8 mouse cellular contexts compared by ENCODE assay signal in the genomic region with DNA sequence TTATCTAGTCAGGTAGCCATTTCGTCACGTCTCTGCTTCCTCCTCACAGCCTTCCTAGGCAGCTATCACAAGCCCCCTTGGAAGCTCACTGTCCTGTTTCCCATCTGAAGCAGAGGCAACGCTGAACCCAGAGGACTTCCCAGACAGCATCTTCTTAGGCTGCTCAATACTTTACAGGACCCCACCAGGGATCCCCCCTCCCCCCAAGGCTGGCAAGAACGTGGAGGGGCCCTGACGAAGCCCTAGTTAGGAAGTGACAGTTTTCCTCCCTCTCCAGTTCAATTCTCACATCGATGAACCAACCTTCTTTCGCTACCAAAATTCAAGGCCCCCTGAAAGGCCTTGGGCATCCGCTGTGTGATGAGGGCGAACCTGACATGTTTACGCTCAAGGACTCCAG. TPM values are rescaled to one million over a fixed set of nuclear protein-coding genes. Genes with fewer than 3 reads are reported as not detected.
DNase-seq lines count a peak whose midpoint lies in the region; ATAC-seq and TF ChIP-seq lines count a peak whose summit lies in the region.

No protein-coding gene starts in this region.

- no peaks in the 10 kb centered on the region for H3K9me3 ChIP-seq in intestine, embryonic 14.5 days (ENCODE audit: control insufficient read depth, low read length)
- H3K9me3 ChIP-seq in lung, embryonic 14.5 days (ENCODE audit: low read depth, low read length) = no peaks in the 10 kb centered on the region
- no peaks in the 10 kb centered on the region for H3K9me3 ChIP-seq in stomach, embryonic 15.5 days

- whole genome bisulfite sequencing in intestine, embryonic 14.5 days = under 1% methylated on average over 10 of the region's 10 CpGs
- under 1% methylated on average over 10 of the region's 10 CpGs for WGBS in lung, embryonic 14.5 days
- 1% methylated on average over 10 of the region's 10 CpGs for WGBS in stomach, embryonic 15.5 days

- H3K27me3 ChIP-seq in intestine, embryonic 14.5 days (replicated peaks; ENCODE audit: control insufficient read depth, insufficient read depth, low read length) = no peaks in the 10 kb centered on the region
- no peaks in the 10 kb centered on the region for H3K27me3 ChIP-seq in lung, embryonic 14.5 days (ENCODE audit: insufficient read depth, low read length)
- H3K27me3 ChIP-seq in stomach, embryonic 15.5 days (replicated peaks) = no peaks in the 10 kb centered on the region

- DNase-seq in layer of hippocampus, adult 2 months (ENCODE audit: low spot score in 2 of 2) = no peak
- no peak for DNase-seq in layer of hippocampus, postnatal 10 days (ENCODE audit: low spot score in 2 of 2)
- peak; percentile 3 to 7 for DNase-seq in adrenal gland, postnatal 4 days (ENCODE audit: low spot score in 2 of 2)
- DNase-seq in intestine, embryonic 14.5 days (ENCODE audit: low spot score) = no peak
- peak; percentile 23 for DNase-seq in lung, embryonic 14.5 days
- DNase-seq in c-Kit-positive CD71-positive TER-119-positive erythroid progenitor cells, embryonic 14.5 days (ENCODE audit: low spot score) = no peak

- peaks cover 3% of the 10 kb centered on the region; the same call in 1 of the 2 replicates for H3K4me1 ChIP-seq in intestine, embryonic 14.5 days (replicated peaks; ENCODE audit: control insufficient read depth, insufficient read depth, low read length)
- no peaks in the 10 kb centered on the region for H3K4me1 ChIP-seq in lung, embryonic 14.5 days (ENCODE audit: insufficient read depth)
- H3K4me1 ChIP-seq in stomach, embryonic 15.5 days = no peaks in the 10 kb centered on the region

- peak overlapping the region; percentile 90 for H3K9ac ChIP-seq in intestine, embryonic 14.5 days (ENCODE audit: low read length)
- peak overlapping the region; percentile 94 for H3K9ac ChIP-seq in lung, embryonic 14.5 days
- peak overlapping the region; percentile 65 for H3K9ac ChIP-seq in stomach, embryonic 15.5 days

- TF ChIP-seq CTCF in layer of hippocampus, adult 2 months (conservative IDR thresholded peaks at IDR 0.05) = no peak
- no peak for TF ChIP-seq CTCF in lung, embryonic 14.5 days (IDR thresholded peaks at IDR 0.05; ENCODE audit: low read depth)

- peak; percentile 36 for ATAC-seq in erythroblast, adult 5-6 weeks (replicated peaks; ENCODE audit: low FRiP score, poor library complexity, severe bottlenecking)
- peak; percentile 22; the same call in 1 of the 2 replicates for ATAC-seq in intestine, embryonic 14.5 days (replicated peaks; ENCODE audit: low FRiP score, low TSS enrichment, low read depth)
- peak; percentile 38; the same call in 1 of the 2 replicates for ATAC-seq in lung, embryonic 14.5 days (ENCODE audit: insufficient read depth)
- ATAC-seq in stomach, embryonic 15.5 days (ENCODE audit: insufficient read depth, low FRiP score, low read depth) = peak; percentile 11; the same call in 1 of the 2 replicates

- peak overlapping the region; percentile 79 for H3K4me2 ChIP-seq in intestine, embryonic 14.5 days (ENCODE audit: low read length)
- H3K4me2 ChIP-seq in lung, embryonic 14.5 days = peak overlapping the region; percentile 70
- peak overlapping the region; percentile 86 for H3K4me2 ChIP-seq in stomach, embryonic 15.5 days

- no peaks in the 10 kb centered on the region for H3K36me3 ChIP-seq in intestine, embryonic 14.5 days (ENCODE audit: control insufficient read depth, insufficient read depth, low read length)
- no peaks in the 10 kb centered on the region for H3K36me3 ChIP-seq in lung, embryonic 14.5 days (ENCODE audit: insufficient read depth)
- H3K36me3 ChIP-seq in stomach, embryonic 15.5 days = no peaks in the 10 kb centered on the region

- peak overlapping the region; percentile 94 for H3K27ac ChIP-seq in layer of hippocampus, adult 2 months
- H3K27ac ChIP-seq in intestine, embryonic 14.5 days (ENCODE audit: low read depth) = peak overlapping the region; percentile 73
- peak overlapping the region; percentile 86 for H3K27ac ChIP-seq in lung, embryonic 14.5 days (ENCODE audit: low read depth)
- peak overlapping the region; percentile 84 for H3K27ac ChIP-seq in stomach, embryonic 15.5 days

- peak overlapping the region; percentile 95 for H3K4me3 ChIP-seq in layer of hippocampus, adult 2 months
- peak overlapping the region; percentile 95 for H3K4me3 ChIP-seq in intestine, embryonic 14.5 days (ENCODE audit: low read depth, low read length)
- H3K4me3 ChIP-seq in lung, embryonic 14.5 days (ENCODE audit: low read depth, low read length) = peak overlapping the region; percentile 82
- peak overlapping the region; percentile 98 for H3K4me3 ChIP-seq in stomach, embryonic 15.5 days (replicated peaks)

RNA-seq across cellular contexts. Expression of a gene that starts 0.5 kb away (rescaled TPM):
- under 1 TPM; 0.87 to 0.98 TPM for total RNA-seq in layer of hippocampus, adult 2 months (2021)
- 1 to 10 TPM; 1.2 to 1.6 TPM for total RNA-seq in layer of hippocampus, postnatal 10 days (2021)
- total RNA-seq in adrenal gland, postnatal 4 days (2021) = 1 to 10 TPM in 1 of 2 experiments, under 1 TPM in 1; 0.92 to 1.3 TPM
- not detected in 2 replicates for total RNA-seq in erythroblast, adult 5-6 weeks (2015; ENCODE audit: low replicate concordance)
- not detected in 2 replicates for total RNA-seq in erythroblast, adult 5-6 weeks (2017; ENCODE audit: low replicate concordance)
- polyA plus RNA-seq in intestine, embryonic 14.5 days (2014; fragmentation: Nextera tagmentation; extraction: Ambion mirVana) = 0.83 and 1.0 TPM in 2 replicates
- polyA plus RNA-seq in lung, embryonic 14.5 days (2014; fragmentation: Nextera tagmentation; extraction: Ambion mirVana) = 0.99 and 1.3 TPM in 2 replicates
- 0.85 and 0.88 TPM in 2 replicates for polyA plus RNA-seq in stomach, embryonic 15.5 days (2015; fragmentation: Nextera tagmentation; extraction: Ambion mirVana)

RNA-seq across cellular contexts. Expression of a gene that starts 0.6 kb away (rescaled TPM):
- 10 to 100 TPM; 27.8 to 30.1 TPM for total RNA-seq in layer of hippocampus, adult 2 months (2021)
- 10 to 100 TPM; 30.1 to 32.1 TPM for total RNA-seq in layer of hippocampus, postnatal 10 days (2021)
- total RNA-seq in adrenal gland, postnatal 4 days (2021) = 10 to 100 TPM; 30.4 to 33.0 TPM
- 6.3 and 7.1 TPM in 2 replicates for total RNA-seq in erythroblast, adult 5-6 weeks (2015; ENCODE audit: low replicate concordance)
- 3.2 and 7.1 TPM in 2 replicates for total RNA-seq in erythroblast, adult 5-6 weeks (2017; ENCODE audit: low replicate concordance)
- 51.8 and 61.6 TPM in 2 replicates for polyA plus RNA-seq in intestine, embryonic 14.5 days (2014; fragmentation: Nextera tagmentation; extraction: Ambion mirVana)
- polyA plus RNA-seq in lung, embryonic 14.5 days (2014; fragmentation: Nextera tagmentation; extraction: Ambion mirVana) = 71.4 and 72.4 TPM in 2 replicates
- polyA plus RNA-seq in stomach, embryonic 15.5 days (2015; fragmentation: Nextera tagmentation; extraction: Ambion mirVana) = 73.5 and 75.4 TPM in 2 replicates

RNA-seq across cellular contexts. Expression of a gene that starts 26.0 kb away (rescaled TPM):
- 10 to 100 TPM; 18.9 to 22.8 TPM for total RNA-seq in layer of hippocampus, adult 2 months (2021)
- 10 to 100 TPM; 16.3 to 16.5 TPM for total RNA-seq in layer of hippocampus, postnatal 10 days (2021)
- total RNA-seq in adrenal gland, postnatal 4 days (2021) = 10 to 100 TPM; 11.1 to 11.3 TPM
- 0.63 and 4.8 TPM in 2 replicates for total RNA-seq in erythroblast, adult 5-6 weeks (2015; ENCODE audit: low replicate concordance)
- total RNA-seq in erythroblast, adult 5-6 weeks (2017; ENCODE audit: low replicate concordance) = 0.17 TPM in 1 of 2 replicates, not detected in the other
- polyA plus RNA-seq in intestine, embryonic 14.5 days (2014; fragmentation: Nextera tagmentation; extraction: Ambion mirVana) = 17.0 and 17.2 TPM in 2 replicates
- polyA plus RNA-seq in lung, embryonic 14.5 days (2014; fragmentation: Nextera tagmentation; extraction: Ambion mirVana) = 10.4 and 15.2 TPM in 2 replicates
- 9.8 and 12.9 TPM in 2 replicates for polyA plus RNA-seq in stomach, embryonic 15.5 days (2015; fragmentation: Nextera tagmentation; extraction: Ambion mirVana)

Comparison
In these comparisons a context has a peak if more than half of its experiments do, and no peak if none do; other contexts are left out.
1. DNase-seq: peak in adrenal gland, postnatal 4 days (2 of 2) and lung, embryonic 14.5 days (single experiment); none in layer of hippocampus, adult 2 months (0 of 2), layer of hippocampus, postnatal 10 days (0 of 2), intestine, embryonic 14.5 days (single experiment) and c-Kit-positive CD71-positive TER-119-positive erythroid progenitor cells, embryonic 14.5 days (single experiment).
2. Peak in every context shown above with its lines, with median percentiles within 50 percentile points of each other: H3K27ac ChIP-seq, H3K4me3 ChIP-seq, ATAC-seq, H3K4me2 ChIP-seq and H3K9ac ChIP-seq.